Mouse (Mus musculus): ENCODE results near the gene Ndst4. TPM values are rescaled to one million over a fixed set of nuclear protein-coding genes. Genes with fewer than 3 reads are reported as not detected.

Ndst4 gene
- polyA plus RNA-seq, 1 experiment: not detected

GRCm38 (mm10) chr3:125675211-125675896 lies 271.5 kb downstream of the Ndst4 start:
- no peaks in the 10 kb centered on the region for H3K4me1 ChIP-seq (ENCODE audit: control insufficient read depth, insufficient read depth, insufficient read length, low read length)
- no peak overlapping the region for H3K4me3 ChIP-seq (ENCODE audit: insufficient read depth, low read depth, low read length)
- H3K27ac ChIP-seq (replicated peaks; ENCODE audit: low read depth, low read length): no peak overlapping the region

DNA sequence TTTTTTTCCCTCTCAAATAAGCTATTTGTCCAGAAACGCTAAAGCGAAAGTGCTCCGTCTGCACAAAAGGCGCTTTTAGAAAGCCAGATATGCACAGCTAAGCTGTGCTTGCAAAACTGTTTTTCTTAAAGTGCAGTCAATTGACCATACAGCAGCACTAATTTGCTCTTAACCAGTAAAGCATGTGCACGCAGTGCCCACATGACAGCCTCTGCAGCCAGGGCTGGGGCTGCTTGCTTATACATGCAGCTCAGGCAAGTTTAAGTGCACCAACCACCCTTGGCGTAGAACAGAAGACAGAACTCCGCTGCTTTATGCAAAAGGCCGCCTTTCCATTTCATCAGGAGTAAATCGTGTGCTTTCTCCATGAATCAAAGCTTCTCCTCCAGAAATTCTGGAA lies 275.0 kb downstream of the Ndst4 start:
- no peak overlapping the region for H3K4me3 ChIP-seq (ENCODE audit: insufficient read depth, low read depth, low read length)
- H3K4me1 ChIP-seq (ENCODE audit: control insufficient read depth, insufficient read depth, insufficient read length, low read length): no peaks in the 10 kb centered on the region

DNA sequence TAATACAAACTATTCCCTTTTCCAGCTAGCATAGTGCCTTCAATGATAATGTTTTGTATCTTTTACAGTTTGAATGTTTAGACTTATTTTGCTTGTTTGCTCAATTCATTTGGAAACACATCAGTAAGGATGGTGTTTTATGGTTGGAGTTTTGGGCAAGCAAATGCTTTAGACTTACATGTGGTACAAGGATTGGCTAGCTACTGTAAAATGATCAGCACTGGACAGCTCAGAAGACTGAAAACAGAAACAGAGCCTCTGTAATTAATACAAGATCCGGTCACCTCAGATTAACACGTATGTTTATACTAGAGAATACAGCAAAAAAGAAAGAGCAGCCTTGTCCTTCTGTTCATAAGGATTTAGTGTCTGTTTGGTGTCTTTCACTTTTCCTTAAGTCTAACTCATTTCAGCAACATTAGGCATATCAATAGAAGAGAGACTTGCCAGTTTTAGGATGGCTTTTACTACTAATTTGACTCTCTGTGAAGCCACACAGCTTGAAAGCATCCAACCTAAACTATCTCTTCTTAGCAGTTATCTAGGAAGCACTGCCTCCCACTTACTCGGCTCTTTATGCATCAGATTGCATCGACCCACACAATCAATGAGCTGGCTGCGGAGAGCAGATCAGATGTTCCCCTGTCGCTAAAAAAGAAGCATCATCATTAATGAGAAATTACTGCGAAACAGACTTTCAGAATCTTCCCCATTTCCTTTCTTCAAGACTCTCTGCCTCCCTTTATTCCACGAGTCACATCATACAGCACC lies 279.8 kb downstream of the Ndst4 start:
- no peak overlapping the region for H3K4me3 ChIP-seq (ENCODE audit: insufficient read depth, low read depth, low read length)
- H3K4me1 ChIP-seq (ENCODE audit: control insufficient read depth, insufficient read depth, insufficient read length, low read length): no peaks in the 10 kb centered on the region
- no peak overlapping the region for H3K27ac ChIP-seq (replicated peaks; ENCODE audit: low read depth, low read length)

More for the DNA sequence above, 275.0 kb downstream of the Ndst4 start:
- no peak overlapping the region for H3K27ac ChIP-seq (replicated peaks; ENCODE audit: low read depth, low read length)

- H3K4me1 ChIP-seq (ENCODE audit: control insufficient read depth, insufficient read depth, insufficient read length, low read length): no peaks in the 10 kb centered on the region
- no peak overlapping the region for H3K27ac ChIP-seq (replicated peaks; ENCODE audit: low read depth, low read length)
- no peak overlapping the region for H3K4me3 ChIP-seq (ENCODE audit: insufficient read depth, low read depth, low read length)
Observed at GRCm38 (mm10) chr3:125684583-125684982, 280.7 kb downstream of the Ndst4 start.

DNA sequence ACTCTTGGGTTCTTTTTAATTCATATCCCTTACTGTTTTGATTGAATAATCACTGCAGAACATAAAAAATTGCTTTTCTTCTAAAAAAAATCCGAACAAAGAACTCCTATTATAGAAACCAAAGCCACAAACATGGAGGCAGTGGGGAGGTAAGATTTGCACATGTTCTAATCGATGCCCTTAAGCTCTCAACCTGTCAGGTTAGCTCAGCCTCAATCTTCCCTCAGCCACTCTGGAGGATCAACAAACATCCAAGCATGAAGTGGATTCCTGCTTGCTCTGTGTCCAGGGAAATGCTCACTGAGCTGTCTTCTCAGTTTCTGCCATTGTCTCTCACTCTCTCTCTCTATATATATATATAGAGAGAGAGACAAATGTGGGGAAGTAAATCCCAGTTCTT lies 283.7 kb downstream of the Ndst4 start:
- Histone ChIP-seq H3K4me1 (ENCODE audit: control insufficient read depth, insufficient read depth, insufficient read length, low read length) (no peaks in the 10 kb centered on the region), H3K27ac (replicated peaks; ENCODE audit: low read depth, low read length) (no peak overlapping the region), H3K4me3 (ENCODE audit: insufficient read depth, low read depth, low read length) (no peak overlapping the region)

DNA sequence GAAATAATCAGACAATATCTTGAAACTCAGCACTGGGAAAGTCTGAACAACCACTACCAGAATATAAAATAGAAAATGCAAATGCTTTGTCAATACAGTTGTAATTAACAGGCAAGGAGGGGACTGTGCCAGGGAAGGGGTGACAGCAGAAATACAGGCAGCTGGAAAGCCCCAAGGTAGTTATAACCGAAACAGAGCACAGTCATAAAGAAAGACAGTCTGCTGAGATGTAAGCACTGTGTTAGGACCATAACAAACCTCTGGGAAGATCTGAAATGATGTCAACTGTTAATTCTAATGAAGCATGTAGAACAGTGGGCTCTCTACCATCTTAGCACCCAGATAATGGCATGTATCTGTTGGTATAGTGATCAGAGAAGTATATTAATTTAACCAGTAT lies 287.1 kb downstream of the Ndst4 start:
- Histone ChIP-seq H3K27ac (replicated peaks; ENCODE audit: low read depth, low read length) (no peak overlapping the region), H3K4me1 (ENCODE audit: control insufficient read depth, insufficient read depth, insufficient read length, low read length) (no peaks in the 10 kb centered on the region), H3K4me3 (ENCODE audit: insufficient read depth, low read depth, low read length) (no peak overlapping the region)

DNA sequence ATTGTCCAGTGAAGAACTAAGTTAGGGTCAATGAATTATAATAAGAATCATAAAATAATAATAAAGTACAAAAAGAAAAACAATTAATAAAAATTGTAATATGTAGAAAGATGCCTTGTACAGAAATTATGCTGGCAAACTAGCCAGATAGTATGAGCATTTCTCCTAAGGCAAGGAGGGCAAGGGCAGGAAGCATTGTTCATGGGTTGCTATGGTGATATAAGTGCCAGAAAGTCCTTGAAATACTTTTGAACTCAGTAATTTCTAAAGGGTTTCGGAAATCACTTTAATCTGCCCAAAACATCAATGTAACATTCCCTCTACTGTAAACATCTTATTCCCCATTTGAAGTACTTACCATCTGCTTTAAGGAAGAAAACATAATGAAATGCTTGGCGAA lies 319.1 kb downstream of the Ndst4 start:
- Histone ChIP-seq H3K4me1 (ENCODE audit: control insufficient read depth, insufficient read depth, insufficient read length, low read length) (no peaks in the 10 kb centered on the region), H3K4me3 (ENCODE audit: insufficient read depth, low read depth, low read length) (no peak overlapping the region), H3K27ac (replicated peaks; ENCODE audit: low read depth, low read length) (no peak overlapping the region)

DNA sequence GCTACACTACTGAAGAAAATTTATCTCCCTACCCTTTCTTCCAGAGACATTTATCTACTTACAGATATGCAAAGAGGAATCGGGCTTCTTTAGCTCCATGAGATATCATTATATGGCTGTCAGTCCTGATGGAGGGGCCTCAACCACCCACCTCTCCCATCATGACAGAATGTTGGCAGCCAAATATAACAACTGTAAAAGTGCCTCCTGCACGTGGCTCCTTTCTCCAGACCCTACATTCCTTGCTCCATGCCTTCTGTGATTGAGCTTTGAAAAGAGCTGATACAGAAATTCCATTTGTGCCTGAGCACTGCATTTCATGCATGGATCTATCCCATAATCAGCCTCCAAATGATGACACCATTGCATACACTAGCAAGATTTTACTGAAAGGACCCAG lies 331.1 kb downstream of the Ndst4 start:
- Histone ChIP-seq H3K27ac (replicated peaks; ENCODE audit: low read depth, low read length) (no peak overlapping the region), H3K4me1 (ENCODE audit: control insufficient read depth, insufficient read depth, insufficient read length, low read length) (no peaks in the 10 kb centered on the region), H3K4me3 (ENCODE audit: insufficient read depth, low read depth, low read length) (no peak overlapping the region)

- H3K27ac ChIP-seq (replicated peaks; ENCODE audit: low read depth, low read length): no peak overlapping the region
- no peak overlapping the region for H3K4me3 ChIP-seq (ENCODE audit: insufficient read depth, low read depth, low read length)
- H3K4me1 ChIP-seq (ENCODE audit: control insufficient read depth, insufficient read depth, insufficient read length, low read length): no peaks in the 10 kb centered on the region
Observed at GRCm38 (mm10) chr3:125744468-125745141, 340.7 kb downstream of the Ndst4 start.

DNA sequence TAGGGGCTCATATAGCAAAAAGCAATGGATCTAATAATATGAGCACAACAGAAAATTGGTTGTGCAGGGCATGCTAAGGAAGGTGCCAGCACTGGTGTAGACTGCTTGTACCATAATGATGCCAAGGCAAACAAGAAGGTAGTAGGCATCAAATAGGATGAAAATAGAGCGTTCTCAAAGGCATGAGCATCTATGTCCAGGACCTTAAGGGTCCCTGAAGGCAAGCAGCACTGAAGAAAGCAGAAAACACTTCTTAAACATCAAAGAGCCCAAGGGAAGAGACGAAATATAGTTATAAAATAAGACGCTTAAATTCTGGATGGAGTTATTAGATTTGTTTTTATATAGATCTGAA lies 341.2 kb downstream of the Ndst4 start:
- no peak overlapping the region for H3K4me3 ChIP-seq (ENCODE audit: insufficient read depth, low read depth, low read length)
- no peak overlapping the region for H3K27ac ChIP-seq (replicated peaks; ENCODE audit: low read depth, low read length)
- no peaks in the 10 kb centered on the region for H3K4me1 ChIP-seq (ENCODE audit: control insufficient read depth, insufficient read depth, insufficient read length, low read length)

DNA sequence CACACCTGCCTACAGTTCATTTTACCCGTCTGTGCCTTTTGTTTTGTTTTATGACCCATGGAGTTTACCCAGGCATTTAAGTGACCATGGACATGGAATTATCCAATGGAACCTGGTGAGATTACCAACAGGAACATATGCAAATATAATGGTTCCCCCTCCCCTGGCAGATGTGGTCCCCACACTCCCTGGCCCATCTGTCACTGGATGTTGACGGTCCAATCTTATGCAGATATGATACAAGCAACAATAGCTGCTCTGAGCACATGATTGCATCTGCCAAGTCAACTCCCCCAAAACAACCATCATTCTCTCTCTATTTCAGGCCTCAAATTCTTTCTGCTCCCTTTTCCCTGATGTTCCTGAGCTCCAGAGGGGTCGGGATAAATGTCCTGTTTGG lies 342.5 kb downstream of the Ndst4 start:
- H3K4me1 ChIP-seq (ENCODE audit: control insufficient read depth, insufficient read depth, insufficient read length, low read length): no peaks in the 10 kb centered on the region
- H3K4me3 ChIP-seq (ENCODE audit: insufficient read depth, low read depth, low read length): no peak overlapping the region
- no peak overlapping the region for H3K27ac ChIP-seq (replicated peaks; ENCODE audit: low read depth, low read length)

GRCm38 (mm10) chr3:125756911-125757310 lies 353.0 kb downstream of the Ndst4 start:
- Histone ChIP-seq H3K27ac (replicated peaks; ENCODE audit: low read depth, low read length) (no peak overlapping the region), H3K4me1 (ENCODE audit: control insufficient read depth, insufficient read depth, insufficient read length, low read length) (no peaks in the 10 kb centered on the region), H3K4me3 (ENCODE audit: insufficient read depth, low read depth, low read length) (no peak overlapping the region)

GRCm38 (mm10) chr3:125760711-125761110 lies 356.8 kb downstream of the Ndst4 start:
- Histone ChIP-seq H3K27ac (replicated peaks; ENCODE audit: low read depth, low read length) (no peak overlapping the region), H3K4me1 (ENCODE audit: control insufficient read depth, insufficient read depth, insufficient read length, low read length) (no peaks in the 10 kb centered on the region), H3K4me3 (ENCODE audit: insufficient read depth, low read depth, low read length) (no peak overlapping the region)

All from brown adipose tissue, adult 24 weeks (tissue).